Mouse (Mus musculus): ENCODE measurements around the gene Gm10188.

Gm10188 gene

DNA sequence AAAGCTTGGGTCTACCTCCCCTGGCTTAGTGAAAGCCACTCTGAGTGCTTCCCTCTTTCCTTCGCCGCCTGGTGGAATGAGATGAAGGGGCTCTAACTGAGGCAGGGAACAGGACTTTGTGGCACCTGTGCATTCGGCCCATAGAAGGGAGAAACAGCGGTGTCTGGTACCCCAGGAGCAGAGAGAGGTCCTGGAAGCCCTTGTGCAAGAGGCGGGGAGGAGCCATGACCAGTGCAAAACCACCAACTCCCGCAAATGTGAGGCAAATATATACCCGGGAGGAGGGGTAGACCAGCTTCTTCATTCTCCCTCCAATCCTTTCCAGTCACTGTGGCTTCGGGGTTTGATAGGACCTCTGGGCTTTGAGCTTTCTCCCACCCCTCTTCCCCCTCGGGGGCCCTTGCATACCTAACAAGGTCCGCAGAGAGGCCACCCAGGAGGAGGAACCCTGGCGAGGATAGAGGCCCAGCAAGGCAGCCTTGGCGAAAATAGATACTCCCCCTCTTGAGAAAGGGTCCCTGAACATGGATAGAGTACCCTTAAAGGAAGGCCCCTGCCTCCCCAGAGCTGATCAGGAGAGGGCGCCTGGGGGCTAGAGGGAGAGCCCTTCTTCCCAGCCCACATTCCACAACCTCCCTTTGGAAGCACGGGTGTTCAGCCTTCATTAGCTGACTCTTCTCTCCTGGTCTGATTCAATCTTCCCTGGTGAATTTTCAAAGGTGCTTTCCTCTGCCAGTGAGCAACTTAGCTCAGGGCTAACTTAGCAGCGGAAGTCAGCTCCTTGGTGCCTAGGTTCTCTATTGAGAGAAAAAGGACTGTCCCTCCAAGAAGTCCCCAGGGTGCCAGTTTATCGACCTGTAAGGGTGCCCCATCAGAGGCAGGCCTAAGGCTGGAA is 37.5 kb downstream of the Gm10188 start:
- DNase-seq, result no peak

GRCm38 (mm10) chr1:132191093-132191785 is 38.3 kb downstream of the Gm10188 start, which contains the start of the genes Lemd1 and AC124108.1:
Lemd1 (plus strand) TSS chr1:132191431.
AC124108.1 (plus strand) TSS chr1:132191457.
- no peak for DNase-seq

DNA sequence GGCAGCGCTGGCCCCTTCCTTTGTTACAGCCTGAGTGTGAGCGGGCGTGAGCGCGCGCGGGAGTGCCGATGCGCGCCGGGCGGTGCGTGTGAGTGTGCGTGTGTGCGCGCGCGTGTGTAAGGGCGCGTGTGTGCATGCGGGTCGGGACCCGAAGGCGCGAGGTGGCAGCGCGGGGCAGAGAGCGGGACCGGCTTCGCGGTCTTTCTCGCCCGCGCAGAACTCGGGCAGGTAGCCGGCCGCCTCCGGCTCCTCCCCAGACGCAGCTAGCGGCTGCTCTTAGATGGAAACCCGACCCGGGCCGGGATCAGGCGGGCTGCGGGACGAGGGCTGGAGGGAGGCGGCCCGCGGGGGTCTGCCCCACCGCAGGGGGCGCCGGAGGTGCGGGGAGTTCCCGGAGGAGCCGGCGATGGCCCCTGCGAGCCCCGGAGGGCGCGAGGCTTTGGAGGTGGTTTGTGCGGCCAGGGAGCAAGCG is 38.9 kb downstream of the Gm10188 start:
- no peak for DNase-seq

GRCm38 (mm10) chr1:132190040-132190513 is 39.5 kb downstream of the Gm10188 start:
- peak; percentile 73 for DNase-seq

GRCm38 (mm10) chr1:132189231-132189630 is 40.3 kb downstream of the Gm10188 start:
- no peak for DNase-seq

- DNase-seq, result no peak
Observed at GRCm38 (mm10) chr1:132188442-132189066, 41.0 kb downstream of the Gm10188 start.

- DNase-seq, result no peak
Observed at GRCm38 (mm10) chr1:132186303-132186702, 43.3 kb downstream of the Gm10188 start.
